Mouse (Mus musculus) lung, adult 18-20 months (tissue): ENCODE data around the gene Bhlhe40.
A peak's percentile ranks its signal among the peaks of the same experiment; 100 is the strongest.

ENCODE experiments used
- DNase-seq, 2 experiments: peaks; one replicate each; pipeline ENCODE4 v3.0.0; 2022; ENCODE audit warnings: mixed read lengths in 2 of 2

Gene Bhlhe40

DNA sequence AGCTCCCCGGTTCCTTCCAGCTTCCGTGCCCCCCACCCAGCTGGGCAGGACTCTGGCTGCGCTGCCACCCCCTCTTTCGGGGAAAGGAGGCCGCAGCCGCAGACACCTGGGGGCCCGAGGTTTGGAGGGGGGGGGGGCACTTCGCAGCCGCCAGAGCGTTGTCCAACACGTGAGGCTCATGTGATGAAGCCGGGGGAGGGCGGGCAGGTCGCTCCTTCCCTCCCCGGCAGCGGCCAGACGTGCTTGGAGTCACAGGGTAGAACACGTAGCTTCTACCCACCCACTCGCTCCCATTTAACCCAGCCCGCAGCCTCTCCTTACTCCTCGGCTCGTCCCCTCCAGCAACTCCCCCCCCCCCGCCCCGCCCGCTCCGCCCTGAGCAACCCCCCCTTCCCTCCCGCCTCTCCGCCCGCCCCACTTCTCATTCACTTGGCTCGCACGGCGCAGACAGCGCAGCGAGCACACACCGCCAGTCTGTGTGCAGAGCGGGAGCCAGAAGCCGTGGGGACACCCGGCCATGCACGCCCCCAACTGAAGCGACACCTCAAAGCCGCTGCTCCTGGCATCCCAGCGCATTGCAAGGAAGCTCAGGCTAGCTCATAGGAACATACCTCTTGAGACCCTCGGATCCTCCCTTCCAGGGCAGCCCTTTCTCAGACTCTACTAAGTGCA, at the start of gene Bhlhe40:
Gene Bhlhe40 (plus strand): TSS at position 424 of the 672 bp plus-strand sequence.
- peak; percentile 95 to 96 for DNase-seq

DNA sequence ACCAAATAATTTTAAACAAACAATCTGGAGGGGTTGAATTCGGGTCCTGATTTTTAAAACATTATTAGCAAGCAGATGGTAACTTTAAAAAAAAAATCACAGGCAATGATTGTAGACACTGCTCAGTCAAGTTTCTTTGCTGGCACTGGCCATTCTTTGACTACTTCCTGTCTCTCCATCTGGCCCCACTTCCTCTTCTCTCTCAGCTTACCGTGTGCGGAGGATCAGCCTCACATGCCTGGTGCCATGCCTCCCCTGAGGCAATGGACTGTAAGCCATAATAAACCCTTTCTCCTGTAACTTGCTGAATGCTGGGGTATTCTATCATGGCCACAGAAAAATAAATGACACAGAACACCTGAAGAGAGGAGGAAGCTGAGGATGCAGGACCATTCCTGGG, 48.8 kb upstream of the Bhlhe40 start:
- DNase-seq = no peak

DNA sequence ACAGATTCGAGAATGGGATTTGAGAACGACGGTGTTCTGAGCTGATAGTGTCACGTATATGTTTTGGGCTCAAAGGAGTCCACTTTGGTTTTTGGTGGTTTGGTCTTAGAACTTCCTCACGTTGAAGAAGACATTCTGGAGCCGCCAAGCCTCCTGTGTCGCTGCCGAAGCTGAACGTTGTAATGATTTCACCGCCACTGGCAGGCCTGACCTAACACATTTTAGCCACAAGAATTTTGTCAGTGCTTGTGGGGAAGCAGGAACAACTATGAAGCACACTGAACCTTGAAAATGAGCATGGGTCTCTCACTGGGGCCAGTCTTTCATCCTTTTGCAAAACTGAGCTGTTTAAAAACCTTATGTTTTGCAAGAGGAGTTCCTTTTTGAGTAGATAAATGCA, 42.4 kb upstream of the Bhlhe40 start:
- DNase-seq = no peak

GRCm38 (mm10) chr6:108623028-108623565, 37.3 kb upstream of the Bhlhe40 start:
- no peak for DNase-seq

DNA sequence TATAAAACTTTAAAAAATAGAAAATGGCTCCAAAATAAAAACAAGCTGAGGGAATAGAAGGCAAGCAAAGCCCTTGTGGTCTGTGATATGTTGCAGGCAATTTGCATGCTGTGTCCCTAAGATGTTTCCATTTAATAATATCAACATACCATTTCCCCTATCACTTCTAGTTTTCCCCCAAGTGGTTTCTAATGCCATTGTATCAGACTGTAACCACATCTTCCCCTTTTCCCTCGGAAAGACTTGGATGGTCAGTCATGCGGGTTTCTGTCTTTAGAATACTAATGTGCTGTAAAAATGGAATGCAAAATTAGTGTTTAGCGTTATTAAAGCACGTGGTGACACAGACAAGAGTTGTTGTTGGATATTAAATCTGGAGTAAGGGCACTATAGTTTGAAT, 35.5 kb upstream of the Bhlhe40 start:
- DNase-seq = no peak

- DNase-seq = peak; percentile 44 to 49
Measured at GRCm38 (mm10) chr6:108630701-108631100, 29.7 kb upstream of the Bhlhe40 start.

DNA sequence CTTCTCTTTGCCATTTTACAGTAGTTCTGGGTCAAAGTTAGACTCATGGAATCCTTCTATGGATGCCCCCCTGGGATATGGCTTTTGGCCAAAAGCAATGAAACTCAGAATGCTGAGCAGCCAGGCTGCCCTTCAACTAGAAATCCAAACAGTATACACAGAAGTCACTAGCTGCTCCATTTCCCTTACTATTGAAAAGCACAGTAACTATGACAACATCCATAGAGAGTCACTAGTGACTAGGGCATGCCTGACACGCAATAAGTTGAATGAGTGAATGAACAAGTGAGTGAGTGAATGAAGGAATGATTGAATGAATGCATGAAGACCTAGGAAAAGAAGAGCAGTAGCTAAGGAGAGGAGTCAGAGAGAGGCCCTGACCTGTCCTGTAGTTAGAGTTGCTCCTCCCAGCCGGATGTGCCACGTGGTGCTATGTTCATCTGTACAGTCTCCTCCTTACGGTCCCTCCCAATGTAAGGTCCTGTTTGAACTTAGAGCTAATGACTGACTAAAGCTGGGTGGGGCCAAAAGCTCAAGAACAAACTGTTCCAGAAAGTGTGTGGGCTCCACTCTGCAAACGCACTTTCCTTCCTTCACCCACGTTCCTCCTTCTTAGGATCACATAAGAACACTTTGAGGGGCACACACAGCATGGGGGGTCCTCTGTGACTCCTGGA, 22.1 kb upstream of the Bhlhe40 start:
- peak in 1 of 2 experiments; percentile 16 for DNase-seq

- no peak for DNase-seq
Measured at GRCm38 (mm10) chr6:108642020-108642419, 18.4 kb upstream of the Bhlhe40 start.

DNA sequence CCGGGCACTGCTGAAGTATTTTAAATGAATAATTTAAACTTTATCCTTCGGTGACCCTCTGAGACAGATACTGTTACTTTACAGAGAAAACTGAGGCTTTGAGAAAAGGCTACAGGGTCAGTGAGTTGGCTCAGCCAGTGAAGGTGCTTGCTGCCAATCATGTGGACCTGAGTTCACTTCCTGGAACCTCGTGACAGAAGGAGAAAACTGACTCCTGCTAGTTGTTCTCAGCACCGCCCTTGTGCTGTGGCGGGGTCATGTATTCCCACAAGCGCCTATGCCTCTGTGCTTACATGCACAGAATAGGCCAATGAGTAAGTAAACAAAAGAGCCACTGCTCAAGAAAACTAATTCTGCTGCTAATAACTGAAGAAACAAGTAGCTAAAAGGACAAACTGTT, 17.4 kb upstream of the Bhlhe40 start:
- no peak for DNase-seq

GRCm38 (mm10) chr6:108644311-108644710, 16.1 kb upstream of the Bhlhe40 start:
- DNase-seq = no peak

- no peak for DNase-seq
Measured at GRCm38 (mm10) chr6:108647094-108647493, 13.3 kb upstream of the Bhlhe40 start.

- no peak for DNase-seq
Measured at GRCm38 (mm10) chr6:108648072-108648471, 12.4 kb upstream of the Bhlhe40 start.

DNA sequence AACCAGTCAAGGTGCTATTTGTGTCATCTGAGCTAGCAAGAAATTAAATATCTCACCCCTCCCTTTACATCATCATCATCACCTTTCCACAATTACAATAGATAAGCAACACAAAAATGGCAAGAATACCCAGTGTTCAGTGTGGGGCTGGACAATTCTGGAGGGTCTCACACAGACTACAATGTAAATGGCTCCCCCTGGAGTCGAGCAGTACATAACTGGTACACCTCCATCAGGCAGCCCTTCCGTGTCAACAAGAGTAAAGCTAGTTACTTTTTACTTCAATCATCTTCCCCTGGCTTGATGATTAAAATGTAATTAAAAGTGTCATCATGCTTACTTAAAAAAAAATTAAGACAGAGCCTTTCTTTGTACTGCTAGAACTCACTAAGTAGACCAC, 4.6 kb upstream of the Bhlhe40 start:
- no peak for DNase-seq

- peak in 1 of 2 experiments; percentile 24 for DNase-seq
Measured at GRCm38 (mm10) chr6:108658051-108658415, 2.4 kb upstream of the Bhlhe40 start.

GRCm38 (mm10) chr6:108658416-108659201, 1.8 kb upstream of the Bhlhe40 start:
- peak; percentile 65 to 66 for DNase-seq

GRCm38 (mm10) chr6:108659221-108659725, 1.2 kb upstream of the Bhlhe40 start:
- peak; percentile 95 to 97 for DNase-seq

GRCm38 (mm10) chr6:108659726-108660205, 663 bp upstream of the Bhlhe40 start:
- DNase-seq = peak; percentile 91 to 93

- no peak for DNase-seq
Measured at GRCm38 (mm10) chr6:108660878-108661389, 505 bp downstream of the Bhlhe40 start.

- DNase-seq = peak; percentile 90 to 92
Measured at GRCm38 (mm10) chr6:108661412-108661811, 983 bp downstream of the Bhlhe40 start.

- DNase-seq = no peak
Measured at GRCm38 (mm10) chr6:108661890-108662289, 1.5 kb downstream of the Bhlhe40 start.

DNA sequence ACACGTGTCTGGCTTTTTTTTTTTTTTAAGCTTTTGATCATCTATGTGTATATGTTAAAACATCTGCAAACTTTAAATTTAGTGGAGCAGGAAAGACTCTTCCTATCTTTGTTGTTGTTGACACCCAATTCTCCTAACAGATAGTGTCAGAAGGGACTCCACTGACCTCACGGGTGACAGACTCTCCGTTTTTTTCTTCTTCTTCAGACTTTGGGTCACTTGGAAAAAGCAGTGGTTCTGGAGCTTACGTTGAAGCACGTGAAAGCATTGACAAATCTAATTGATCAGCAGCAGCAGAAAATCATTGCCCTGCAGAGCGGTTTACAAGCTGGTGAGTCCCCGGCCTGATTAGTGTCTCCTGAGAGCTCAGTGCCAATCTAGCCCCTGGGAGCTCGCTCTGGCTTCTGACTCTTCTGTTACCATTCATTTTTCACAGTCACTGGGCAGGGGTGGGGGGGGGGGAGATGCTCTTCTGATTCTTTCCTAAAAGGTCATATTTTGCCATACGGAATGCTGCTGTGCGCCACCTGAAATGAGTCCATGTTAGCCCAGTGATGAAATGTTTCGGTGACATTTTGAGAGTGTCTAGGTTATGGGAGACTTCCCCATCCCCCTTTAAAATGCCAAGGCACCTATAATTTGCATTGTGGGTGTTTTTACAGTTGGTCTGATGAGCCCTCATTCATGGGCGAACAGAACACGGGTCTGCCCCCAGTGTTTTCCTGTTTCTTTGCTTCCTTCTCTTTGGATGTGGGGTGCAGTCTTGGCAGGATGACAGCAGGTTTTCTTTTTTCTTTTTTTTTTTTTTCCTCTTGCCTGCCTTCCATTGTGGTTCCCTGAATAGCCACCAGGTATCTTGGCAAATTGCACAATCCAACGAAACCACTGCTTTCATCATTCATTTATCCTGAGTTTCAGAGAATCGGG, 2.1 kb downstream of the Bhlhe40 start:
- peak in 1 of 2 experiments; percentile 18 for DNase-seq
